Mouse (Mus musculus): ENCODE measurements around the gene Mrpl51.

Gene Mrpl51

GRCm38 (mm10) chr6:125231117-125232044, 39.8 kb downstream of the Mrpl51 start, which contains the start of gene Tapbpl:
Tapbpl (minus strand) TSS chr6:125231860.
- in situ Hi-C loops (cut with MboI, MseI): no loop called here

DNA sequence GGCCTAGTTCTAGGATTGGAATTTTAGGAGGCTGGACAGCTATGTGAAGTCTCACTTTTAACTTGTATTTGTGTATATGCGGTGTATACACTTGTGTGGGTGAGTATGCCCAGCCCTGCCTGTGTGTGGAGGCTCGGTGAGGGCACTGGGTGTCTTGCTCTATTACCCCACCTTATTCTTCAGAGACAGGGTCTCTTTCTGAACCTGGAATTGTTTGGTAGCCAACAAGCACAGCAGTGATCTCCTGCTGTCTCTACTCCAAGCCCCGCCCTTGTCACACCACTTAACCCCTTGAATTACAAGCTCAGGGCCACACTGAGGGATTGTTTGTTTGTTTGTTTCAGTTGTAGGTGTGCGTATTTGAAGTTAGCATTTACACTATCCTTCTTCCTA, 40.4 kb downstream of the Mrpl51 start:
- in situ Hi-C loops (cut with MboI, MseI): no loop called here

DNA sequence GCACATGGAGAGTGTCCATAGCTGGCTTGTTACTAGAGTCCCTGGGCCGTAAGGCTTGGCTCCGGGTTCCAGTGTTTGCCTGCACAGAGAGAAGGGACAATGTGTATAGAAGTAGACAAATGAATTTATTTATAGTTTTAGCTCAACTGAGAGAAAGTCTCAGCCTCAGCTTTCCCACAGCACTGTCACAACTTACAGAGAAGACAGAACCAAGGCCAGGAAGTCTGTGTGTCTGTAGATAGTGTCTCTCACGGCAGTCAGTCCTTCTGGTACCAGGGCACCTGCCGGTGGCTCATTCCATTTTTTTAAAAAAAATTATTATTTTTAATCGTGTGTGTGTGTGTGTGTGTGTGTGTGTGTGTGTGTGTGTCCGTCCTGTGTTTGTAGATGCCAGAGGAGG, 40.9 kb downstream of the Mrpl51 start:
- in situ Hi-C loops (cut with MboI, MseI): no loop called here

- in situ Hi-C loops (cut with MboI, MseI): no loop called here
These were observed 42.4 kb downstream of the Mrpl51 start for GRCm38 (mm10) chr6:125233816-125234519.

DNA sequence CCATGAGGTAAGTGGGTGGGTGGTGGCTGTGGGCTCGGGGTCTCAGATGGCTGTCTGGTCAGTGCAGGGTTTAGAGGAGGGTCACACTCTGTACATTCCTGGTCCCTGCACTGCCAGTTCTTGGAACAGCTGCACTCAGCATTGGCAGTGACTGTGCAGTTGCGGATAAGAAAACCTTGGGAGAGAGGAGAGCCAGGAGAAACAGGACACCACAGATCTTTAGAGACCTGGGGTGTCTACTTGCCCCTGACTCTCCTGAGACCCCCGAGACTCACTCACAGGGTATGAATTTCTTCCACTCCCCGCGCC, 42.9 kb downstream of the Mrpl51 start:
- in situ Hi-C loops (cut with MboI, MseI): no loop called here

- in situ Hi-C loops (cut with MboI, MseI): no loop called here
These were observed 44.7 kb downstream of the Mrpl51 start for GRCm38 (mm10) chr6:125236341-125236740.

- in situ Hi-C loops (cut with MboI, MseI): no loop called here
These were observed 45.2 kb downstream of the Mrpl51 start, which contains the start of gene Cd27 for GRCm38 (mm10) chr6:125236782-125237181. Cd27 (minus strand) TSS chr6:125237010.

DNA sequence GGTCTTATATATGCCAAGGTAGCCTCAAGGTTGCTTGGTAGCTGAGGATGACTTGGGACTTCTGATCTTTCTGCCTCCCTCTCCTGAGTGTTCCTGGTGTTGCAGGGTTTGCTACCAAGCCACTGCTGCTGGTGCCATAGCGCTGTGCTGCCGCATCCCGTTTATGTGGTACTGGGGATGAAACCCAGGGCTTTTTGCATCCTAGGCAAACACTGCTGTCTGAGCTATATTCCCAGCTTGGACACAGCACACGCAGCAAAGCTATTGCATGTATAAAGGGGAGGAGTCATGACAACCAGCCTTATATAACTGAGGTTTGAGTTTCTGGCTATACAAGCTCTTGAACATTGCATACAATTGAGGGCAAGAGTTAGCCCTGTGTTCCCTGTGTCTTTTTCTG, 45.8 kb downstream of the Mrpl51 start:
- in situ Hi-C loops (cut with MboI, MseI): no loop called here

GRCm38 (mm10) chr6:125238396-125238795, 46.8 kb downstream of the Mrpl51 start:
- in situ Hi-C loops (cut with MboI, MseI): no loop called here

GRCm38 (mm10) chr6:125239547-125239946, 47.9 kb downstream of the Mrpl51 start:
- in situ Hi-C loops (cut with MboI, MseI): no loop called here

DNA sequence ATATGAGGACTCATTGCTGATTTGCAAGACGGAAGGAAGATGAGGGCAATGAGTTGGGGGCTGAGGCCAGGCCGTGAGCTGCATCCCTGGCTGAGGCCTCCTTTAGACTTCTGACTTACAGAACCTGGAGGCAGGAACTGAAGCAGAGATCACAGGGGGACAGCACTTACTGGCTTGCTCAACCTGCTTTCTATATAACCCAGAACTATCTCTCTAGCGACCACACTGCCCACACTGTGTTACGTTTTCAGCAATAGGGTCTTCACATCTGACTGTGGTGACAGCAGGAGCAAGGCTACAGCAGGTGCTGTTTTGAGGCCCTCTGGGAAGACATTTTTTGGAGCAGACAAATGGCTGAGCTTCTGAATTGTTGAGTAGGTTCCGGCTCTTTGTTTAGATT, 49.0 kb downstream of the Mrpl51 start:
- in situ Hi-C loops (cut with MboI, MseI): no loop called here

DNA sequence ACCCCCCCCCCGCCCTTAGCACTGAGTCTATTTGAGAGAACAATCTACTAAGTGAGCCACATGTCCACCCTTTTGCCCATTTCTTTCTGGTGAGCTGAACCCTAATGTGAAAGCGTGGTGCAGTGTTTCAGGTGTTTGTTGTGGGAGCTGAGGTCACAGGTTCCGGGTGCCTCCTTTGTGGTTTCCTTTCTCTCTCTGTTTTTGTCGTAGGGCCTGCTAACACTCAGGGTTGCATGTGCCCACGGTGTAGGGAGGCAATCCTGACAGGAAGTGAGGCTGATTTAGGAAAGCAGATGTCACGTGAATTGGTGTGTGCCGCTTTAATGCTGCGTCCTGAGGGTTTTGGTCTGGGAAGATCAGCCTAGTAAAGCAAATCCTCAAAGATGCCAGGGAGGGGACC, 50.0 kb downstream of the Mrpl51 start:
- in situ Hi-C loops (cut with MboI, MseI): no loop called here

DNA sequence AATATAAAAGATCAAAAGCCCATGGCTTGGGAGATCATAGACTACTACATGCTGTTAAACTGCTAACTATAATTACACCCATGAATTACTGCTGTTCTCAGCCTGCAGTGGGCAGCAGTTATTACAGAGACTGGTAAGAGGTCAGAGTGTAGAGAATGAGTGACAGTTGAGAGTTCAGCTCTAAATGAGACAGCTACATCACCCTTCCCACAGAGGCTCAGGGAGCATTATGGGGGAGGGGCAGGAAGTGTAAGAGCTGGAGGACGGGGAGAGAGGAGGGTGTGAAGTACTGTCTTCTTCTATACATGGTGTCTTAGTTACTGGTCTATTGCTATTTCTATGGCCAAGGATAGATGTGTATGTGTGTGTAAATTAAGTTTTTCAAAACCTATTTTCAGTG, 53.0 kb downstream of the Mrpl51 start:
- in situ Hi-C loops (cut with MboI, MseI): no loop called here
